Mouse (Mus musculus) stomach, embryonic 15.5 days (tissue): Measurements from ENCODE around the gene Frmd4b. TPM values are rescaled to one million over a fixed set of nuclear protein-coding genes. Genes with fewer than 3 reads are reported as not detected.

ENCODE experiments used
- ATAC-seq: fragments of 200-750 bp; cut with Nextera tagmentation; 2 replicates; pipeline ENCODE4 v1.8.0; 2017; ENCODE audit warnings: low read depth, moderate number of reproducible peaks, moderate TSS enrichment; ENCODE audit not compliant: insufficient read depth, low FRiP score
- H3K27ac ChIP-seq: fragments of 300-500 bp; sonication (generic); 2 replicates; pipeline ENCODE4 v1.5.1; 2015; ENCODE audit warnings: mild to moderate bottlenecking, inconsistent platforms
- H3K27me3 ChIP-seq: fragments of 300-500 bp; sonication (generic); replicated peaks from 2 replicates; pipeline ENCODE4 v1.6.1; 2015; ENCODE audit warnings: inconsistent platforms
- H3K36me3 ChIP-seq: fragments of 300-500 bp; sonication (generic); 2 replicates; pipeline ENCODE4 v1.6.1; 2015; ENCODE audit warnings: inconsistent platforms
- H3K4me1 ChIP-seq: fragments of 300-500 bp; sonication (generic); 2 replicates; pipeline ENCODE4 v1.6.1; 2015; ENCODE audit warnings: inconsistent platforms
- H3K4me2 ChIP-seq: fragments of 300-500 bp; sonication (generic); 2 replicates; pipeline ENCODE4 v1.6.1; 2015; ENCODE audit warnings: mild to moderate bottlenecking, inconsistent platforms
- H3K4me3 ChIP-seq: fragments of 300-500 bp; sonication (generic); replicated peaks from 2 replicates; pipeline ENCODE4 v1.5.1; 2015; ENCODE audit warnings: inconsistent platforms
- H3K9ac ChIP-seq: fragments of 300-500 bp; sonication (generic); 2 replicates; pipeline ENCODE4 v1.6.1; 2015; ENCODE audit warnings: inconsistent platforms
- H3K9me3 ChIP-seq: fragments of 300-500 bp; sonication (generic); 2 replicates; pipeline ENCODE4 v1.6.1; 2016; ENCODE audit warnings: inconsistent platforms
- whole genome bisulfite sequencing: fragments of 180-500 bp; shearing (Covaris S2); methylation state at CpG from one replicate; pipeline ENCODE4 v1.1.7; 2015; 5-methylcytosine and 5-hydroxymethylcytosine counted together
- polyA plus RNA-seq: library from polyadenylated mRNA; unstranded; fragments of >200 nt; fragmentation: Nextera tagmentation; extraction: Ambion mirVana; gene quantifications from 2 replicates; pipeline ENCODE4 v1.2.1, GENCODE M21; 2015

Frmd4b gene
- polyA plus RNA-seq, 1 experiment from 2014 or later, result 14.6 TPM

GRCm38 (mm10) chr6:97291159-97291908 lies 326.0 kb downstream of the Frmd4b start:
- H3K9ac ChIP-seq, result no peak overlapping the region
- H3K27ac ChIP-seq, result no peak overlapping the region
- no peak overlapping the region for H3K4me3 ChIP-seq
- WGBS, result 65% methylated on average over 21 of the region's 21 CpGs
- no peak overlapping the region for H3K4me2 ChIP-seq
- ATAC-seq, result no peak
- peaks cover 3% of the 10 kb centered on the region; the same call in 1 of the 2 replicates for H3K36me3 ChIP-seq
- peaks cover 11% of the 10 kb centered on the region; the same call in 1 of the 2 replicates for H3K4me1 ChIP-seq
- H3K9me3 ChIP-seq, result no peaks in the 10 kb centered on the region
- H3K27me3 ChIP-seq, result no peaks in the 10 kb centered on the region

DNA sequence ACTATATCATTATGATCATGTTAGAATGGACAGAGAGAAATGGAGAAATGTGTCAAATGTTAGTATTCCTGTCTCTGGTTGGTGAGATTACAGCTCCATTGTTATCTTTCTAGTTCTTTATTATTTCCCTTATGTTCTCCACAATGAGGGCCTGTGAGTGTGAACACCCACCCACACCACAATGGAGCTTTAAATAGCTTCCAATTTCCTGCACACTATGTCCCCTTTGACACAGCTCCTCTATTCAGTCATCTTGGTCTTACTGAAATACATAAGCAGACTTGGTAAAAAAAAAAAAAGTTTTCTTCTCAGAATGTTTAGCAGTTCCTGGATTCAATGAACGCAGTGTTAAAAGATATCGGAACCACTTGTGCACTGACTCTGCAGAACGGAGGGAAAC lies 326.7 kb downstream of the Frmd4b start:
- no peaks in the 10 kb centered on the region for H3K36me3 ChIP-seq
- no peak for ATAC-seq
- H3K4me2 ChIP-seq, result no peak overlapping the region
- H3K27ac ChIP-seq, result no peak overlapping the region
- H3K27me3 ChIP-seq, result no peaks in the 10 kb centered on the region
- peaks cover 11% of the 10 kb centered on the region; the same call in 1 of the 2 replicates for H3K4me1 ChIP-seq
- WGBS, result 55% methylated on average over 3 of the region's 3 CpGs
- no peak overlapping the region for H3K9ac ChIP-seq
- H3K4me3 ChIP-seq, result no peak overlapping the region
- H3K9me3 ChIP-seq, result no peaks in the 10 kb centered on the region

- no peaks in the 10 kb centered on the region for H3K9me3 ChIP-seq
- H3K4me1 ChIP-seq, result peaks cover 11% of the 10 kb centered on the region; the same call in 1 of the 2 replicates
- no peak overlapping the region for H3K4me3 ChIP-seq
- H3K27me3 ChIP-seq, result no peaks in the 10 kb centered on the region
- WGBS, result 84% methylated on average over 4 of the region's 4 CpGs
- H3K9ac ChIP-seq, result no peak overlapping the region
- H3K36me3 ChIP-seq, result no peaks in the 10 kb centered on the region
- H3K4me2 ChIP-seq, result no peak overlapping the region
- no peak for ATAC-seq
- H3K27ac ChIP-seq, result no peak overlapping the region
These were observed 327.5 kb downstream of the Frmd4b start for GRCm38 (mm10) chr6:97289838-97290237.

DNA sequence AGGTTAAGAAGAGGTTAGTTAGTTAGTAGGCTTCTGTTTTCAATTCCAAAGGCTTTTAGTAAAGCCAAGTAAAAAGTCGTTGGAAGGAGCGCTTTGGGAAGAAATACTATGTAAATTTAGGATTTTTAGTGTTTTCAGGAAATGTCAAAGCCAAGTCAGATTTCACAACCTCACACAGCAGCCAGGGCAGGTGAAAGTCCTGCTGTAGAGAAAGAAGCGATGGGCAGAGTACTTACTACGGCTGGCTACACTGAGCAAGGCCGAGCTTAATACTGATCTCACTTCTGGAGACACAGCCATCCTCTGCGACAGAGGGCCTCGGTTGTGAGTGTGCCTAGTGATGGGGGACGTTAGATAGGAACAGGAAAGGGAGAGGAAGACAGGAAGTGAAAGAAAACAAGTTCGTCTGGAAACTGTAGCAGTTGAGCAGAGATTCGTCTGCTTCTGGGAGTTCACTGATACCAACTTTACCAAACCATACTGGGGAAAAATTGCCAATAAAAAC lies 328.0 kb downstream of the Frmd4b start:
- WGBS, result 51% methylated on average over 10 of the region's 10 CpGs
- H3K27me3 ChIP-seq, result no peaks in the 10 kb centered on the region
- no peaks in the 10 kb centered on the region for H3K36me3 ChIP-seq
- H3K4me1 ChIP-seq, result peaks cover 11% of the 10 kb centered on the region; the same call in 1 of the 2 replicates
- no peak overlapping the region for H3K9ac ChIP-seq
- no peak overlapping the region for H3K4me3 ChIP-seq
- H3K9me3 ChIP-seq, result no peaks in the 10 kb centered on the region
- H3K27ac ChIP-seq, result peak overlapping the region; percentile 44; the same call in 1 of the 2 replicates
- ATAC-seq, result no peak
- no peak overlapping the region for H3K4me2 ChIP-seq

GRCm38 (mm10) chr6:97288047-97288855 lies 329.1 kb downstream of the Frmd4b start:
- no peak overlapping the region for H3K9ac ChIP-seq
- WGBS, result 53% methylated on average over 19 of the region's 19 CpGs
- no peak overlapping the region for H3K4me3 ChIP-seq
- no peaks in the 10 kb centered on the region for H3K36me3 ChIP-seq
- H3K4me1 ChIP-seq, result peaks cover 8% of the 10 kb centered on the region; the same call in 1 of the 2 replicates
- no peak overlapping the region for H3K4me2 ChIP-seq
- no peaks in the 10 kb centered on the region for H3K27me3 ChIP-seq
- H3K27ac ChIP-seq, result peak overlapping the region; percentile 60
- no peaks in the 10 kb centered on the region for H3K9me3 ChIP-seq
- ATAC-seq, result peak; percentile 76

DNA sequence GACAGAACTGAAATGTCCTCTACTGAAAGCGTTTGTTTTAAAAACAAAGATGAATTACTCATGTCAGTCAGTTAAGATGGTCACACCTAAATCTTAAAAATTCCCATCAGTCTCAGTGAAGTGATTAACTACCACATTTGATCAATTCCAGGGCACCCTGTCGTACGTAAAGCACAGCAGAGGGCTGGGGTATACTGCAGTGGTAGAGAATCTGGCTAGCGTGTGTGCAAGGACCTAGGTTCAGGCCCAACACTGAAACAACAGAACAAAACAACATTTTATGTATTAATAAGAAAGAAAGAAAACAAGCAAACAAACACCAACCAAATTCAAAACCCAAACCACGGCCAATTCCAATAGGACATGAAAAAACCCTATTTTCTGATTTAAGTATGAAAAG lies 331.0 kb downstream of the Frmd4b start:
- H3K36me3 ChIP-seq, result no peaks in the 10 kb centered on the region
- H3K27ac ChIP-seq, result no peak overlapping the region
- no peak for ATAC-seq
- H3K27me3 ChIP-seq, result no peaks in the 10 kb centered on the region
- 0 out of 2 replicates have a peak, but pooled peaks cover 5% of the 10 kb centered on the region for H3K4me1 ChIP-seq
- no peak overlapping the region for H3K4me2 ChIP-seq
- no peak overlapping the region for H3K4me3 ChIP-seq
- WGBS, result 86% methylated on average over 5 of the region's 5 CpGs
- no peak overlapping the region for H3K9ac ChIP-seq
- H3K9me3 ChIP-seq, result no peaks in the 10 kb centered on the region

- Histone ChIP-seq H3K27me3 (no peaks in the 10 kb centered on the region), H3K9ac (no peak overlapping the region), H3K36me3 (no peaks in the 10 kb centered on the region), H3K4me2 (no peak overlapping the region), H3K4me1 (peaks cover 11% of the 10 kb centered on the region; the same call in 1 of the 2 replicates), H3K27ac (no peak overlapping the region), H3K4me3 (no peak overlapping the region), H3K9me3 (no peaks in the 10 kb centered on the region)
- WGBS, result 88% methylated on average over 1 of the region's 1 CpGs
- no peak for ATAC-seq
These were observed 333.7 kb downstream of the Frmd4b start for GRCm38 (mm10) chr6:97283676-97284075.

- Histone ChIP-seq H3K4me2 (peak overlapping the region; percentile 9; the same call in 1 of the 2 replicates), H3K27ac (no peak overlapping the region), H3K36me3 (no peaks in the 10 kb centered on the region), H3K27me3 (no peaks in the 10 kb centered on the region), H3K4me3 (no peak overlapping the region), H3K4me1 (peaks cover 11% of the 10 kb centered on the region), H3K9ac (no peak overlapping the region), H3K9me3 (no peaks in the 10 kb centered on the region)
- WGBS, result 52% methylated on average over 6 of the region's 6 CpGs
- ATAC-seq, result no peak
These were observed 338.5 kb downstream of the Frmd4b start for GRCm38 (mm10) chr6:97278878-97279277.

GRCm38 (mm10) chr6:97278014-97278787 lies 339.1 kb downstream of the Frmd4b start:
- peak overlapping the region; percentile 62 for H3K4me2 ChIP-seq
- H3K27ac ChIP-seq, result no peak overlapping the region
- no peaks in the 10 kb centered on the region for H3K9me3 ChIP-seq
- H3K9ac ChIP-seq, result no peak overlapping the region
- ATAC-seq, result peak; percentile 83
- H3K4me1 ChIP-seq, result peaks cover 11% of the 10 kb centered on the region
- H3K36me3 ChIP-seq, result no peaks in the 10 kb centered on the region
- WGBS, result 6% methylated on average over 19 of the region's 19 CpGs
- no peaks in the 10 kb centered on the region for H3K27me3 ChIP-seq
- peak overlapping the region; percentile 31 for H3K4me3 ChIP-seq

DNA sequence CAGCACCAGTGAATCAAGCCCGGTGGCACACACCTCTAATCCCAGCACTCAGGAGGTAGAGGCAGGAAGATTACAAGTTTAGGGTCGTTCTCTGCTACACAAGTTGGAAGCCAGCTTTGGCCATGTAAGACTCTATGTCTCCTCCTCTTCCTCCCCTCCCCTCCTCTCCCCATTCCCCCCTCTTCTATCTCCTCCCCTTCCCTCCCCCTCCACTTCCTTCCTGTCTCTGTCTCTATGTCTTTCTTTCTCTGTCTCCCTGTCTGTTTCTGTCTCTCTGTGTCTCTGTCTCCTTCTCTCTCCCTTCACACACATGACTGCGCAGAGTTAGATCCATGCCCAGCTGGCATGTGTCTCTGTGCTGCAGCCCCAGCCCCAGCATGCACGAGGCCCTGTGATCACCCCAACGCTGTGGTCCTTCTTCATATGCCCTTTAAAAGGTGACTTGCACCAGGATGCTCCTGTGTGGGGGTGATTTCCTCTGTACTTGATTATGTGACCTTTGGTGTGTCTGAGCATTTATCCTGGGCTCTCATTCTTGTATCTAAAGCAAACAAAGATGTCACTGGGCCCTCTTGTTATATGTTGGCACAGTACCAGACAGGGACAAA lies 340.3 kb downstream of the Frmd4b start:
- H3K4me3 ChIP-seq, result no peak overlapping the region
- H3K36me3 ChIP-seq, result no peaks in the 10 kb centered on the region
- WGBS, result 61% methylated on average over 5 of the region's 5 CpGs
- ATAC-seq, result no peak
- H3K9ac ChIP-seq, result no peak overlapping the region
- H3K4me1 ChIP-seq, result peaks cover 11% of the 10 kb centered on the region
- H3K27me3 ChIP-seq, result no peaks in the 10 kb centered on the region
- no peaks in the 10 kb centered on the region for H3K9me3 ChIP-seq
- H3K4me2 ChIP-seq, result no peak overlapping the region
- no peak overlapping the region for H3K27ac ChIP-seq

- ATAC-seq, result no peak
These were observed 341.0 kb downstream of the Frmd4b start for GRCm38 (mm10) chr6:97276366-97276765.

More at GRCm38 (mm10) chr6:97276366-97276765, 341.0 kb downstream of the Frmd4b start:
- Histone ChIP-seq H3K27ac (no peak overlapping the region), H3K9me3 (no peaks in the 10 kb centered on the region), H3K4me2 (no peak overlapping the region), H3K4me1 (peaks cover 11% of the 10 kb centered on the region), H3K4me3 (no peak overlapping the region), H3K9ac (no peak overlapping the region), H3K27me3 (no peaks in the 10 kb centered on the region), H3K36me3 (no peaks in the 10 kb centered on the region)
- 47% methylated on average over 4 of the region's 4 CpGs for WGBS
